Mouse (Mus musculus): Measurements from ENCODE around the gene Krtcap3. TPM values are rescaled to one million over a fixed set of nuclear protein-coding genes. Genes with fewer than 3 reads are reported as not detected.

The Krtcap3 gene
- polyA plus RNA-seq (2017; shearing (Covaris generic)): 29.2 TPM

DNA sequence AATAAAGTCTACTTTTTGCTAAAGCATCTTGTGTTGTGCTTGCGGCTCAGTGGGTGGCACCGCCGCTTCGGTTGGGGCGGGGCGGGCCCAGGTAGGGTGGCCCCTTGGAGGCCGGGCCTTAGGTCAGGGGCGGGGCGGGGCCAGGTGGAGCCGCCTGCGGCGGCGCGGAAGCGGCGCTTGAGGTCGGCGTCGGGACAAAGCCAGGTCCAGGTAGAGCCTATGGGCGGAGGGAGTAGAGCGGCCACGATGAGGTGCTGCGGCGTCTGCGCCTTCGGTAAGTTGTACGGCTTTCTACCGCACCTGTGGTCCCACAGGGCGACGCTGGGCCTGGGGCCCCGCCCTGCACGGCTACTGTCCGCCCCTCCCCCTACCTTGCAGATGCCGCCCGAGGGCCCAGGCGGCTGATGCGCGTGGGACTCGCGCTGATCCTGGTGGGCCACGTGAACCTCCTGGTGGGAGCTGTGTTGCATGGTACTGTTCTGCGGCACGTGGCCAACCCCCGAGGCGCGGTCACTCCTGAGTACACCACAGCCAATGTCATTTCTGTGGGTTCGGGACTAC, at the start of gene Krtcap3:
Gene Krtcap3 (plus strand): TSS at position 151 of the 561 bp plus-strand sequence.

DNA sequence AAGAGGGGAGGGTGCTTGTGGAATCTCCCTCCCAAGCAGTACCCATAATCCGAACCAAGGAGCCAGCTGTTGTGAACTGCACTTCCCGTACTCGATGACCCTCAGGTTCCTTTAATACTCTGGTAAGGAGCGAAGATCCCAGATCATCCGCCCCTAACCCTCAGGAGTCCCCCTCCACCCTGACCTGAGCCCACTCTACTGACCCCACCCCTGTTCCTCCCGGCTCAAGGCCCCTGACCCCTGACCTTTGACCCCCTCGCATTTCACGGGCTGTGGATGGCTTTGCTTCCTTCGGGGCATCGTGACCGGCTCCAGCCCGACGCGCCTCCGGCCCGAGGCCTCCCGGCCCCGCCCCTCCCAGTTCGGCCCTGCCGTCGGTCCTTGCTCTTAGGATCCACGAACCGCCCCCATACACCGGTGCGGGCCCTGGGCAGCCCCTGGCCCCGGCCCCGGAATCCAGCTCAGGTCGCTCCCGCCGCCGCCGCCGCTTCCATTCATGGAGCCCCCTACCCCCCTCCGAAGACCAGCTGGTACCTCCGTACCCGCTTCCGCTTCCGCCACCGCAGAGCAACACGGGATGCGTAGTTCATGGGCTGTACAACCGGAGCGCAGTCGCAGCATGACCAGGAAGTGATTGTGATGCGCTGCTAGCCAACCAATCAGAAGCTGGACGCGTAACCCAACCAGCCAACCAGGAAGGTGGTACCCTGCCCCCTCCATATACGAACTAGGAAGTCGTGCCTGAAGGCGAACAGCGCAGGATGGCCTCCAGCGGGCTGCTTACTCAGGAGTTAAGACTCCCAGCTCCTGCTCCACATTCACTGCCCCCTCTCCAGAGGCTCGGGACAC, 49.5 kb upstream of the Krtcap3 start, which contains the start of gene Zfp513:
Gene Zfp513 (minus strand): TSS at position 562 of the 849 bp plus-strand sequence.

DNA sequence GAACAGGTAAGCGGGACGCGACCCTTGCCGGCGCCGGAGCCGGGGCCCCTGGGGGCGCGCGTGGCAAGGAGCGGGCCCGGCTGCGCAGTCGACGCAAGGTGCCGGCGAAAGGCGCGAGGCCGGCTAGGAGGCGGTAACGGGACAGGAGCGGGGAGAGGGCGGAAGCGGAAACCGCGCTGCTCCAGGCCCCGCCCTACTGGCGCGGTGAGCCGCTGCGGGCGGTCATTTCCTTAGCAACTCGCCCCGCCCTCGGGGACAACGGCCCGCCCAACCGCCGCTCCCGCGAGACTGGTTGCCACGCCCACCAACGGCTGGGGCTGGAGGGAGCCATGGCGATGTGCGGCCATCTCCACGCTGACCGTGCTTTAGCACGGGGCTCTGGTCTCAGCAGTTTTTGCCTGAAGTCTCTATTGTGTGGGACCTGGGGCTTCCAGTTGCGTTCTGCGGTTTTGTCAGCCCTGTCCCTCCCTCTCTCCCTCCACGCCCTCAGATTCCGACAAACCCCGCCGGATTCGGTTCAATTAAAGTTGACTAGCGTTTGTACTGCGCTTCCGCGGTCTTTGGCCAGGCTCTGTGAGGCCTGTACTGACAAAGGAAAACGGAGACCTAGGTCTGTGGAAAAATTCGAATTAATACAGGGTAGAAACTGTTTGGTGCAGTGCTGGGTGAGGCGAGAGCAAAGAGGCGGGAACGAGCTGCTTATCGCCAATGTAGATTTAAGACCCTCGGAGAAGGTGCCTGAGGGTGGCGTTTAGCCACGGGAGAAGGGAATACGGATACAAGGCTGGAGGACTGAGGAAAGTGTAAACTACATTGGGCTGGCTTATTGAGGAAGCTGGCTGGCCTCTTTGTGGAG, 30.8 kb upstream of the Krtcap3 start, which contains the start of gene Ppm1g:
Gene Ppm1g (minus strand): TSS at position 240 of the 856 bp plus-strand sequence.

GRCm38 (mm10) chr5:31240637-31241521, 10.6 kb upstream of the Krtcap3 start, which contains the start of the genes Nrbp1 and Gm9970:
Gene Nrbp1, plus strand, starts transcription at chr5:31240864.
Gene Gm9970, minus strand, starts transcription at chr5:31241232.

DNA sequence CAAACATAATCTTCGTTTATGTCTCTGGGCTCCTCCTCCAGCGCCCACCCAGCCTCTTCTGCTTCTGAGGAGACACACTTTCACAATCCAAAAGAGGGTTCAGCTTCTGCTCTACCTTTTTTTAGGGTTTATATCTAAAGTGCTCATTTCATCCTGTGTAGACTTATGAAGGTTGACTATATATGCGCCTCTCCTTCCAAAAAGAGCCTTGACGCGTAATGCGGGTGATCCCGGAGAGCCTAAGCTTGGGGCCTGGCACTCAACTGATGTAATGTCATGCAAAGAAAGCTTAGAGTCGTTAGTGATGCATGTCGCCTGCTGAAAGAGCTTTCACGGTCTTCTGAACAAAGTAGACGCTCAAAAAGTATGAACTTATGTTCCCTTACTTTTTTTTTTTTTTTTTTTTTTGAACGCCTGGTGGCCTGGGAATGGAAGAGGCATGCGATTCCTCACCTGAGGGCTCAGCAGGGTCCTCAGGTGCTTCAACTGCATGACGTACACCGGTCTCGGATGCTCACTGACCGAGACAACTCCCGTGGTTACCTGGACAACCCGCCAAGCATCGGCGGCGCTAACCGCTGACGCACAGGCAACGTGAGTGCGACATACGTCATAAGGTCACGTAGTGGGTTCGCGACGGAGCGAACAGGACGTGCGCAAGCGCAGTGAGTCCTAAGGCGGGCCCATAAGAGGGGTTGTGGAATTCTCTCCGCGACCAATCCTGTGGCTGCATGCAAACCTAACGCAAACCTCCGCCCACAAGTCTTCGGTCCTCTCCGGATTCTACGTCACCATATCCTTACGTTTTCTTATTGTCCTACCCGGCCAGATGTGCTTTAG, 39.2 kb downstream of the Krtcap3 start, which contains the start of gene Ift172:
Gene Ift172 (minus strand): TSS at position 596 of the 840 bp plus-strand sequence.

DNA sequence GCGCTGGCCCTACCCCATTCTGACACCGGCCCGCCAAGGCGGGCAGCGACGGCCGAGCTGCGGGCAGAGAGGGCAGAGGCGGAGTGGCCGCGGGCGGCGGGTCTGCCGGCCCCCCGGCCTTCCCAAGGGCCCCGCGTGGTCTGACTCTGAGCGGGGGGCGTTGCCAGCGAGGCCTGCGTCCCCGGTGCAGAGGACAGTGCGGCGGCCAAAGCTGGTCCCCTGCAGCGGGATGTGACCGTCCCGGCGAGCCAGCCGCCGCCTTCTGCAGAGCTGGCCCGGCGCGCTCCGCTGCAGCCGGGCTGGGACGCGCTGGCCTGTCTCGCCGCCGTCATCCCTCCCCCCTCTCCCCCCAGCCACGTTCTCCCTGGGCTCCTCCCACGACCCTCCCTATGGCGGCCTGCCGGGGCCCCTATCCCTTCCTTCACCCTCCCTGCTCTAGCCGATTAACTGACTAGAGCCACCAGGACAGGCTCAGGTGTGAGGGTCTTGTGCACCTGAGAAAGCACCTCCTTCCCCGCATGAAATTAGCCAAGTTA, 44.2 kb downstream of the Krtcap3 start, which contains the start of gene Fndc4:
Gene Fndc4 (minus strand): TSS at position 475 of the 536 bp plus-strand sequence.

GRCm38 (mm10) chr5:31297047-31297757, 45.7 kb downstream of the Krtcap3 start, which contains the start of gene Gckr:
Gene Gckr, plus strand, starts transcription at chr5:31297443.

Other genes starting within 250 kb of the Krtcap3 start
- gene Atraid, start 203.4 kb upstream of the Krtcap3 start, polyA plus RNA-seq (2017; shearing (Covaris generic)): 54.6 TPM
- 5.9 TPM for gene Slc5a6, start 202.8 kb upstream of the Krtcap3 start, polyA plus RNA-seq (2017; shearing (Covaris generic))
- gene Cad, start 196.9 kb upstream of the Krtcap3 start, polyA plus RNA-seq (2017; shearing (Covaris generic)): 19.3 TPM
- not detected for gene Dnajc5g, start 145.4 kb upstream of the Krtcap3 start, polyA plus RNA-seq (2017; shearing (Covaris generic))
- 0.22 TPM for gene Slc30a3, start 143.5 kb upstream of the Krtcap3 start, polyA plus RNA-seq (2017; shearing (Covaris generic))
- gene Trim54, start 135.0 kb upstream of the Krtcap3 start, polyA plus RNA-seq (2017; shearing (Covaris generic)): not detected
- not detected for gene Ucn, start 112.9 kb upstream of the Krtcap3 start, polyA plus RNA-seq (2017; shearing (Covaris generic))
- gene Mpv17, start 97.4 kb upstream of the Krtcap3 start, polyA plus RNA-seq (2017; shearing (Covaris generic)): 22.2 TPM
- 0.72 TPM for gene Gm29609, start 71.8 kb upstream of the Krtcap3 start, polyA plus RNA-seq (2017; shearing (Covaris generic))
- gene Gtf3c2, start 71.5 kb upstream of the Krtcap3 start, polyA plus RNA-seq (2017; shearing (Covaris generic)): 85.8 TPM
- 84.4 TPM for gene Snx17, start 58.5 kb upstream of the Krtcap3 start, polyA plus RNA-seq (2017; shearing (Covaris generic))
- 33.5 TPM for gene Eif2b4, start 58.3 kb upstream of the Krtcap3 start, polyA plus RNA-seq (2017; shearing (Covaris generic))
- 26.7 TPM for gene Zfp513, start 49.4 kb upstream of the Krtcap3 start, polyA plus RNA-seq (2017; shearing (Covaris generic))
- 154 TPM for gene Ppm1g, start 31.0 kb upstream of the Krtcap3 start, polyA plus RNA-seq (2017; shearing (Covaris generic))
- gene Nrbp1, start 10.8 kb upstream of the Krtcap3 start, polyA plus RNA-seq (2017; shearing (Covaris generic)): 252 TPM
- gene Gm9970, start 10.5 kb upstream of the Krtcap3 start, polyA plus RNA-seq (2017; shearing (Covaris generic)): not detected
- 11.4 TPM for gene Ift172, start 39.4 kb downstream of the Krtcap3 start, polyA plus RNA-seq (2017; shearing (Covaris generic))
- gene Fndc4, start 44.4 kb downstream of the Krtcap3 start, polyA plus RNA-seq (2017; shearing (Covaris generic)): 3.8 TPM
- gene Gckr, start 45.8 kb downstream of the Krtcap3 start, polyA plus RNA-seq (2017; shearing (Covaris generic)): 0.80 TPM
- gene Zfp512, start 200.7 kb downstream of the Krtcap3 start, polyA plus RNA-seq (2017; shearing (Covaris generic)): 26.9 TPM
- gene 4930548H24Rik, start 234.0 kb downstream of the Krtcap3 start, polyA plus RNA-seq (2017; shearing (Covaris generic)): 0.45 TPM
- 33.0 TPM for gene Gpn1, start 243.1 kb downstream of the Krtcap3 start, polyA plus RNA-seq (2017; shearing (Covaris generic))

Data from effector memory CD4-positive, alpha-beta T cell, adult 7 months (primary cell).